Mouse (Mus musculus) liver, adult (tissue): Measurements from ENCODE around the gene Pigu.
A peak's percentile ranks its signal among the peaks of the same experiment; 100 is the strongest.

Source experiments
- GATA4 ChIP-seq: IDR thresholded peaks from 2 replicates; pipeline ENCODE4 v1.6.1; 2014; ENCODE audit warnings: mild to moderate bottlenecking, low read length; ENCODE audit not compliant: insufficient replicate concordance

Pigu gene

DNA sequence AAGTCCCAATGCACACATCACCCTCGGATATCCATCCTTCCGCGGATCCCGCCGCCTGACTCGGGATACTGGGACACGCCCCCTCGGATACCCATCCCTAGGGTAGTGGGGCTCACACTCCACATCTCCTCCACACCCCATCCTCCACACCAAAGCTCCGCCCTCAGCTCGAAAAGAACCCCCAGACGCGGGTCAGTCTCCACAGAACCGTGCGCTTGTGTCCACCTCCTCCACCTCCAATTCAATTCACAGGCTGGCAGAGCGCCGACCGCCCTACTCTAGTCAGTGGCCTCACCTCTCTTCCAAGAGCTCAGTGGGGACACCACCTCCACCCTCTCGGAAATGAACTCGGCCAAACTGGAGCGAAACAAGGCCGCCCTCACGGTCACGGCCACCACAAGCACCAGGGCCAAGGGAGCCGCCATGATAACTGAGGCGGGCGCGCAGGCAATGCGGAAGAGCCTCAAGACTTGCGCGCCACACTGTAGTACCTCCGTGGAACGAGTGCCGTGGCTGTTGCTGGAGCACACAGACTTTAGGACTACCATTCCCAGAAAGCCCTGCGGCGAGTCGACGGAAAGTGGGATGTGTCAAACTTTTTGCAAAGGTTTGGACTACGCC, at the start of gene Pigu:
Gene Pigu (minus strand): TSS at position 460 of the 621 bp plus-strand sequence.
- peak; percentile 28; the same call in 1 of the 2 replicates for TF ChIP-seq GATA4

DNA sequence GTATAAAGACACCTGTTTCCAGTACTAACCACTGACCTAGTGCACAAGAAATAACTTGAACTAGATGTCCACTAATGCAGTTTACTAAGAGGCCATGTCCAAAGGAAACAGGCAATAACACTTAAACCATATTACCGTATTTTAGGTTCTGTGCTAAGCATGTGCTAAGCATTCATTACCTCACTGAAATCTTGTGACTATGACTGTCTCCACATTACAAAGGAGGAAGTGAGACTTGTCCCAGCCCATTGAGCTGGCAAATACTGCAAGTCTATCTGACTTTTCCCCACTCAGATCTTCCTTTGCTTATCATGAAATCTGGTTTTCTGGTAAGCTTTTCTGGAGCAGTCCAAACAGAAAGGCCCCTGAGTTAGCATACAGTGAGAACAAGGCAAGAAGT, 47.4 kb upstream of the Pigu start:
- TF ChIP-seq GATA4 = no peak

DNA sequence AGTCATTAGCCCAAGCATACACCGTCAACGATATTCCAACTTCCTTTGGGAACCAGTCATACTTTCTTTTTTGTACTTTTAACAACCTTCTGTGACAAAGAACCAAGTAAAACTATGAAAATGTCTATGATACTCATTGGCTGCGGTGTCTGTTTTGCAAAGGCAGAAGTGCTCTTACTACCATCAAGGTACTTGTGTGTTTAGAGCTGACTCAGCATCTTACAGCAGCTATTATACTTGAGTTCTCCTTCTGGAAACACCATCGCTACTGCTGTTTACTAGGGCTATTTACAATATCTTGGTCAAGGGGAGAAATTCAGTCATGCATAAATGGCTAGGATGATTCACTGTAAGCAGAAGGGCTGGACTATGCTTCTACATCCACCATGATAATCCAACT, 44.7 kb upstream of the Pigu start:
- no peak for TF ChIP-seq GATA4

DNA sequence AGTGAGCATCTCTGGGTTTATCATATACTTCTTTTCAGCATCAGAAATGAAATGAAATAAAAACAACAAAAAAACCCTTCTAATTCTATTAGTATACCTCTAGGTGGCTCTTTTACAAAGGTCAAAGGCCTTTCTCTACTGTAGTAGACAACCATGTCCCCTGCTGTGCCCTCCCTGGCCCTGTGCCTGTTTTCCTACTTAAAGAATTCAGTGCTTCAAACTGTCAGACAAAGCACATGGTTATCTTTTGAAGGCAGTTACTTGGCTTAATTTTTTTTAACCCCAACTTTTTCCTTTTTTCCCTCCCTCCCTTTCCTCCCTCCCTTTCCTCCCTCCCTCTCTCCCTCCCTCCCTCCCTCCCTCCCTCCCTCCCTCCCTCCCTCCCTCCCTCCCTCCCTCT, 43.0 kb upstream of the Pigu start:
- no peak for TF ChIP-seq GATA4

DNA sequence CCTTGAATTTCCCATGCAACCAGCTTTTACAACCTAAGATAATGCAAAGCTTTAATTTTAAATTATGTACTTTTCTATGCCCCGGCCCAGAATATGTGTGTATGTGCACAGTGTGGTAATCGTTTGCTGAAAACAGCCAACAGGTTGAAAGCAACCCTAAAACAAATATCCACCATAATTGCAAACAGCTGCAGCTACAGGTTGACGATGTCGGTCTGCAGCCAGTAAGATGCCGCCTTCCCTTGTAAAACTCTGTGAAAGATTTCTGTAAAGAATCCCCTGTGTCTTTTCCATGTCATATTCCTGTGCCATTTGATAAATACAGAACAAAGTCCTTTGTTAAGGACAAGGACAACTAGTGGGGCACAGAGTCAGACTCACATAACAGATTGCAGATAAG, 37.4 kb upstream of the Pigu start:
- TF ChIP-seq GATA4 = no peak

DNA sequence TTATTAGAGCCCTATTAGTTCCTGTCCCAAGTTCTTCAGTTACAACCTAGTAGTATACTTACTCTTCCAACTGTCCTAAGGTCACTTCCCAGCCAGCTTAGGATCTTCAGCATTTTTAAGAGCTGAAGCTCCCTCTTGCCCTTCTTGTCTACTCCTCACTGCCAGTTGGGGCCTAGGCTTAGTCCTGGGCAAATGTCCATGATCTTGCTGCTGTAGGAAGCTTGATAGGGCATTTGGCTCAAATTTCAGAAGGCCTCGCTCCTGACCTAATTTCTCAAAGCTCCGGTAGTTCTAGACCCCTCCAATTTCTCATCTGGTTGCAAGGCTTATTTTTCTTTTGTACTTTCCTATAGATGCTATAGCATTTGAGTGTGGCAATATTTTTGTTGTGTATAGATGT, 31.3 kb upstream of the Pigu start:
- no peak for TF ChIP-seq GATA4

DNA sequence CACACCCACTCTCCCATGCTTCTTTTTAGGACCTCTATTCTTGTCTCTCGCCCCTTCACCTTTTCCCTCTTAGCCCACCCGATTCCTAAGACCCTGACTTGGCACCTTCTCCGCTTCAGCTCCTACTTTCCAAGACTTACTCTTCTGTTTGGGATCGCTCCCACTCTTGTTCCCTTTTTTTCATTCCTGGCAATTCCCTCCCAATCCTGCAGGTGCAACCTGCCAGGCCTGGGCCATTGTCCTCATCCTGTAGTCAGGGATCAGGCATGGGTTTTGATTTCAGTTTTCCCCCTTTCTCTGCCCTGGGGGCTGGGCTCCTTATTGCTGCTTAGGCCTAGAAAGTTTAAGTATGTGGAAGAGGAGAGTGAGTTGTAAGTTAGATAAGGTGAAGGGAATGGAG, 29.8 kb upstream of the Pigu start:
- no peak for TF ChIP-seq GATA4

DNA sequence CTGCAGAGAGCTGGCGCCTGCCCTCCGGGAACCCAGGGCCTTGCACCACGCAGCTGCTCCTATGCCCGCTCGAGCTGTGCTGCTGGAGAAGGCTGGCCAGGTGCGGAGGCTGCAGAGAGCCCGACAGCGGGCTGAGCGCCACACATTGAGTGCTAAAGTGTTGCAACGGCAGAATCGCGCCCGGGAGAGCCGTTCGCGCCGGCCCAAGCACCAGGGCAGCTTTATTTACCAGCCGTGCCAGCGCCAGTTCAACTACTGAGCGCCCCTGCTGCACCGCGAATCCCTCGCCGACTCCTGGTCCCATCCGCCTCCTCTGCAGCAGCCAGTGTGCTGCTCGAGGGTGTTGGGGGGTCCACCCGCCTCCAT, 29.3 kb upstream of the Pigu start:
- no peak for TF ChIP-seq GATA4

DNA sequence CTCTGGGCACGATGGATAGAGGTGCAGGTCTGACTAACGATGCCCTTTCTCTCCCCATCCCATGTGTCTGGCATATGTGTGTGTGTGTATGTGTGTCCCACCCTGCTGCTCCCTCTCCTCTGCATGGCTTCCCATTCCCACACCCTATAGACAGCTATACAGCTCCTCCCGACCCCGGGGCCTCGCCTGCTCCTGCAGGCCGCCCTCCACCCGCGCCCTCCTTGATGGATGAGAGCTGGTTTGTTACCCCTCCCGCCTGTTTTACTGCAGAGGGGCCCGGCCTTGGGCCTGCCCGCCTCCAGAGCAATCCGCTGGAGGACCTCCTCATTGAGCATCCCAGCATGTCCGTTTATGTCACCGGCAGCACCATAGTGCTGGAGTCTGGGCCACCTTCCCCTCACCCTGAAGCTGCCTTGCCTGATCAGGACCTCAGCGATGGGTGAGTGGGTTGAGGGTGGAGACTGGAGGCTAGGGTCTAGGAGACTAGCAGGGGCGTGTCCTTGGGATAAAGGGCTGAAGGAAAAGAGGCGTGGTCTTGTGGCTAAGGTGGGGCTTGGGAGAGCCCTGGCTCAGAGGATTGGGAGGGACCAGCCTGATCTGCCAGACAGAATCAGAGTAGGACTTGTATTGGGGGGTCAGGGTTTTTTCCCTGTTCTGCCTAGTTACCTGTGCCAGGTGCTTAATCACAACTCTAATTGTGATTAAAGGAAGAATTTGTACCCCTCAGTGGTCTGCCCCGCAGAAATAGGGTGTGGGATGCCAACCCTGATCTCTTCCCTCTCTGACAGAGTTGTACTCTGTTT, 28.7 kb upstream of the Pigu start:
- no peak for TF ChIP-seq GATA4

DNA sequence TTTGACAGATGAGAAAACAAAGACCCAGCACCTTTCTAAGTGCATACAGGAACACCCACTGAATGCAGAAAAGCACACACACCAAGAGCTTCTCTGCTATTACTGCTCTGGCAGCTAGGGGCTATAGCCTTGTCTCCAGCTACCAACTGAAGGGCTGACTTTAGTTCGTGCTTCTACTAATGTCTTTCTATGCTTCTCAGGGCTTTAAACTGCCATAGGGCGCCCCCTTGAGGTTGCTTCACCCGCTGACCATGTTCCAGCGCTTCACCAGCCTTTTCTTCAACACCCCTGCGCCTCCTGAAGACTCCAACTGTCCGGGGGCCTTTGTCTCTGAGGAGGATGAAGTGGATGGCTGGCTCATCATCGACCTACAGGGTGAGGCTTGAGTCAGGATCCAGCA, 27.9 kb upstream of the Pigu start:
- no peak for TF ChIP-seq GATA4

DNA sequence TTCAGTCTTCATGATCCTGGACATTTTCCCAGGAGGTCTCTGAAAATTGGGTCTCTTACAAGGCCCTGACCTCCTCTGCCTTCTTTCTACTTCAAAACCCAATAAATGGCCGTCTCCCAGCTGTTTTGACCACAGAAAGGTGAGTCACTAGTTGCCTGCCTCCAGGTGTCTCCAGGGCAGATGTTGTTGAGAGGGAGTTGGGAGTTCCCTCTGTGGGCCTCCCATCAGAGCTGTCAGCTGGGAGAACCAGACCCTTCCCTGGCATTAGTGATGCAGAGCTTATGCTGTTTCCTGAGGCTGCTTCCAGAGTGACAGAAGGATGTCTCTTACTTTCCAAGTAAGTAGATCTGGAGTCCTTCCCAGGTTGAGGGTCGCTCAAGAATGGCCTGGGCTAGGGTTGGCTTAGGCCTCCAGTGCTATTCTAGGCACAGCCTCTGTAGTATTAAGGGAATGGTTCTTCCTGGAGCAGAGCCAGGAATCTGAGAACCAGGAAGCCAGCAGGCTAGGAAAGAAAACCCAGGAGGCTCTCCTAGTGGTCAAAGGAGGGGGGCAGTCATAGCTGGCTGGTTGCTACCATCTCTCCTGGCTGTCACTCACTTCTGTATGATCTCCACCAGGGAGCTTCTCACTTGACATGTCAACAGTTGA, 25.7 kb upstream of the Pigu start:
- no peak for TF ChIP-seq GATA4

DNA sequence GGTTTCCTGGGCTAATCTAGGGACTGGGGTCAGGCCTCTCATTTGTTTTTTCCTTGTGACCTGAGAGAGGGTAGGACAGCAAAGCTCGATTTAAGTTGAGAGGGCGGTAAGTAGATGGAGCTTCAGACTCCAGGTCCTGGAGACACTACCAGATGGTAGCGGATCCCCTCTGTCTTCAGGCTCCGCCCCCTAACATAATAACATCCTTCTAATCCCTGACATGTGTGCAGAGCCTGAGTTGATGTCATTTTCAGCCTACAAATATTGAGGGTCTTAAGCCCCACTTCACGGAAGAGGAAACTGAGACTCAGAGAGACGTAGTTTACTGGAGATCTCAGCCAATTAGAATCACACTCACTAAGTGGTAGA, 25.1 kb upstream of the Pigu start:
- TF ChIP-seq GATA4 = no peak

DNA sequence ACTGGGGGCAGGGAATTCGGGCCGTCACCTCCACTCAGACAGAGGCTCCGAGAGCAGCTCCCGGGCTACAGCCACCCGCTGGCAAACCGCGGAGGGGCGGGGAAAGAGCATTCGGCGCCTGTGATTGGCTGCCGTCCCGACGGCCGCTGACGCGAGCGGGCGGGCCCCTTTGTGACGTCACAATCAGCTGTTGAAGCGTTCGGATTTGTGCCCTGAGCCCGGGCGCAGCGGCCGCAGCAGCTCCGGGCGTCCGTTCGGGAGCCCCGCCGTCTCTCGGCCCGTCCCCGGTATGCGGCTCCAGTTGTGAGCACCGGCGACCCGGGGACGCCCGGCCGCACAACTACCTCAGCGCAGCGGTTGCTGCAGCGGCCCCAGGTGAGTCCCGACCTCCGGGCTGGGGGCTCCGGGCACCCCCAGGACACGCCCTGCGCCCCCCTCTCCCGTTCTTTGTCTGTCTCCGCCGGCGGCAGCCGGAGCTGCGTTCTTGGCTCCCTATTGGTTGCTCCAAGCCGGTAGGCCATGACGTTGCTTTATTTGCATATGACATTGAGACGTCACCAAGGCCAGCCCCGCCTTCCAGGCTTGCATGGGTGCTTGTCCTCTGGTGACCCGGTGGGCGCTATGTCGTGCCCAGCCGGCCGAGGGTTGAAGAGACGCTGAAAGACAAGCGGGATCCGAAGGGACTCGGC, 24.6 kb upstream of the Pigu start:
- TF ChIP-seq GATA4 = peak; percentile 2; the same call in 1 of the 2 replicates

DNA sequence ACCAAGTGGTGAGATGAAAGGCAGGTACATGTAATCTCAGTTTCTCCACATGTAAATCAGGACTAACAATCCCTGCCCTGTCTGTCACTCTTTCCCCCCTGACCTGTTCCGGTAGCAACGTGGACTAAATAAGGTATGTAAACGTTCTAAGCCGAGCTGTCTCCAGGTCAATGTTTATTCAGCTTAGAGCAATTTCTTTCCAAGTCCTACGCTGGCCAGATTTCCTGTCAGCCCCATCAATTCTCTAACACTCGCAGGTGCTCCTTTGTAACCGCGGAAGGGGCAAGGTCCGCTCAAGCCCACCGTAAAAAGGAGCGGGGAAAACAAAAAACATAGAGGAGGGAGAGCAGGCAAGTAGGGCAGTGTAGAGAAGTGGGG, 23.8 kb upstream of the Pigu start:
- TF ChIP-seq GATA4 = no peak

DNA sequence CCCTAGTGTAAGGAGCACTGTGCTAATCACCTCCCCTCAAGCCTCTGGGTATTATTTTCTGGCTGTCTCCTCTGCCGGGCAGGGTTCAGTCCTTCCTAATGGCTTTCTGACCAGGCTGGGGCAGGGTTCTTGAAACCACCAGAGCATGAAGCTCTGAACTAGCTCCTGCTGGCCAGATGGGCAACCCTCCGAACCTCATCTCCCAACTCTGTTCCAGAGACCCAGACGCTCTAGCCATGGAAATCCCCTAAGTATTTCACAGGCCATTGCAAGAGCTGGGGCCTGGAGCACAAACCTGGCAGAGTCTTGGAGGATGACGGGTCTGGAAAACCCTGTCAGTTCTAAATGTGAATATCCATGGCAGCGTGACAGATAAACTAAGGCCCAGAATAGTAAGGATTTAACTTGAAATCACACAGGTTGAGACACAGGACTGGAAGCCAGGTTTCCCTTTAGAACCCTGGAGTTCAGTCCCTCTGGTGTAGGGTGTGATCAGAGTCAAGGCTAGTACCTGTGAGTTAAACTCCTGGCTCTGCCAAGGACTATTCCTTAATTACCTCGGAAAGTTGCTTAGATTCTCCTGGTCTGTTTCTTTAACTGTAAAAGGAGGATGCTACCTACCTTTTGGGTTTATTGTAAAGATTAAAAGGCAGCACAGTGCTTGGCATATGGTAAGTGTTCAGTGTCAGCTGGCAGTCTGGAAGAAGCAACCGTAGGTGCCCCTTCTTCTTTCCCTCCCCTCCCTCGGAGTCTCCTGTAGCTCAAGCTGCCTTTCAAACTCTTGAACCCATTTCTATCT, 23.2 kb upstream of the Pigu start, which contains the start of gene Trp53inp2:
Gene Trp53inp2 (plus strand): TSS at position 799 of the 799 bp plus-strand sequence.
- TF ChIP-seq GATA4 = no peak

DNA sequence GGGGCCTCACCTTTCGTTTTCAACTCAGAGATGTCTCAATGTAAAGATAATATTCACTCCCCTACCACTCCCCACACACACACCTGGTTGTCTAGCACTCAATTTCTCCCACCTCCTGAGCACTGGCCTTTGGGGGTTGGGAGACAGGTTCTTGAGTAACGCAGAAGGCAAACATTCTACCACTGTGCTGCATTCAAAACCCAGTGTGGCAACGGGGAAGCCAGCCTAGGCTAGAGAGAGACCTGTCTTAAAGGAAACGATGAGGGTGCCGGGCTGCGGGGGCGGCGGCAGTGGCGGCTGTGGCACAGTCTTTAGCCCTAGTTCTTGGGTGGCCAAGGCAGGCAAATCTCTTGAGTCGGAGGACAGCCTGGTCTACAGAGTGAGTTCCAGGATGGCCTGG, 19.0 kb upstream of the Pigu start:
- no peak for TF ChIP-seq GATA4

DNA sequence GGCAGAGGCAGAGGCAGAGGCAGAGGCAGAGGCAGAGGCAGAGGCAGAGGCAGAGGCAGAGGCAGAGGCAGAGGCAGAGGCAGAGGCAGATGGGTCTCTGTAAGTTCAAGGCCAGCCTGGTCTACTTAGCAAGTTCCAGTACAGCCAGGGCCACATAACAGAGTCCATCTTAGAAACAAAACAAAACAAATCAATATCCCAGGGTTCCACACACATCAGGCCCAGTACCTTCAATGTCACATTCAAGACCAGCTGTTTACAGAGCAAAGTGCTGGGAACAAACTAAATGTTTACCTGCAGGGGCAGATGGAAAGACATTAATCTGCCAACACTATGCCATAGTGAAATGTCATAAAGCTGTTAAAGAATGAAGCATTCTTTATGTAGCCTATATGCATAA, 17.3 kb upstream of the Pigu start:
- no peak for TF ChIP-seq GATA4
